Mouse (Mus musculus) adrenal gland, adult 8-10 months (tissue): ENCODE measurements at regions not wholly inside any gene's neighbourhood (a gene's known extent, or its start where the extent isn't known, plus 50 kb on each side); places are given as distances from the start of the nearest gene placed in this dataset.
A peak's percentile ranks its signal among the peaks of the same experiment; 100 is the strongest.

ENCODE experiments used
- DNase-seq: peaks from one replicate; pipeline ENCODE4 v3.0.0; 2022

GRCm38 (mm10) chr12:101268092-101268491 is 136.4 kb upstream of the Catsperb start:
- DNase-seq: no peak

- DNase-seq: peak; percentile 21
Measured at GRCm38 (mm10) chr12:101284195-101284594, 120.3 kb upstream of the Catsperb start.

DNA sequence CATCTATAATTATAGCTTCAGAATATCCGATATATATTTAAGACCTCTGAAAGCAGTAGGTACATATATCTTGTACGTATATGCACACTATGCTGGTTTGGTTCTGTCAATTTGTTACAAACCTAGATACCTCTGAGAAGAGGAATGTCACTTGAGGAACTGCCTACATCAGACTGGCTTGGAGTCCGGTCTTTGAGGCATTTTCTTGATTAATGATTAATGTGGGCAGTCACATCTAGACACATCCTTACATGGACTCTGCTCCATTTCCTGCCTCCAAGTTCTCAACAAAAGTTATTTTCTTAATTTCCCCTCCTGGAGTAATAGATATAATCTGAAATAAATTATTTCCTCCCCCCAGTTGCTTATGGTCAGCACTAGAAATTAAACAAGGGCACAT is 102.6 kb upstream of the Catsperb start:
- DNase-seq: no peak
